Mouse (Mus musculus): Measurements from ENCODE around the gene Mtcl1.

DNA sequence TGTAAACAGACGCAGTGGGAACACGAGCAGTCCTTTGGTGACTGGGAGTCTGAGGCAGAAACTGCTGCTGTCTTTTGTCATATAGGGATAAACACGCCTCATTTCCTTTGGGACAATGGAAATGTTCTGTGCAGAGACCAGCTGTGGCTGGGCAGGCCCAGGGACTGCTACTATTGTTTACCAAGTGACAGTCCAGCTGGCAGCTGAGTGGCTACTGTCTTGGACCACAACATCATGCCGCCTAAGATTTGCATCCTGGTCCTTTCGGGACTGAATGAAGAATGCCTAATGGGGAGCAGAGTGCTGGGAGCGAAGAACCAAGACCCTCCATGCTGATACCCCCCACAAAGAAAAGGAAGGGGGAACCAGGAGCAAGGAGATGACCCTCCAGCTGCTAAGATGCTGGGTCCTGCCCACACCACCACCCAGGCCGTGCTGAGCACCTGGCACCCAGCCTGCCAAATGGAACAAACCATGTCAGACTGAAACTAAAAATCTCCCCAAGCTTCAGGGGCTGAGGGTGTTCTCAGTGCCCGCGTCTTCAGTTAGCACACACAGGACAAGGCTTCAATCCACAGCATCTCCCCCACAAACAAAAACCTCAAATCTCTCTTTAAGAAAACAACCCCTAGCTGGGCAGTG is 5.4 kb downstream of the Mtcl1 start:
- TF ChIP-seq CTCF (IDR thresholded peaks at IDR 0.05) (no peak), EP300 (IDR thresholded peaks at IDR 0.05) (peak; percentile 63)

Measured in lung, postnatal 0 days (tissue).